Mouse (Mus musculus): ENCODE measurements around the gene Cldn14. TPM values are rescaled to one million over a fixed set of nuclear protein-coding genes. Genes with fewer than 3 reads are reported as not detected.

The Cldn14 gene
- total RNA-seq, 2 experiments from 2014 or later = not detected

DNA sequence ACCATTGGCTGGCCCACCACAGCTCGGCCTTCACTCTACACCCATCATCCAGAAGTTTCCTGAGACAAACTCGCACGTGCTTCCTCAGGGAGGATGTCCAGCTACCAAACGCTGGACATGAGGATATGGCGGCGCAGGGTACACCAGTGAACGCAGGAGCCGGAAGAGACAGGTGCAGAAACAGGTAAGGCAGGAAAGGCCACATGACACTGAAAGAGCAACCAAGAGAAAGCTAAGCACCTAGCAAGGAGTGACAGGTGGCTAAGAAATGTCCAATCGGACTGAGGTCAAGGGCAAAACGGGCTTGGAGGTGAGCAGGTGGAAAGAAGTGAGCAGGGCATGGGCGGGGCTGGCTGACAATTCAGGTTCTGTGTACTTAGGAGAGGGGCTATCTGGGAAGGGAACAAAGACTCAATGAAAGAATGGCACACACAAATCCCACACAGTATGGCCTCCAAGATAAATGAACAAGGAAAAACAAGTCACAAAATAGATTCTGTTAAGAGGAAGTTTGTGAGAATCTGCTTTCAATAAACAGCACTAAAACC, 47.5 kb downstream of the Cldn14 start:
- no peak for ATAC-seq (replicated peaks; ENCODE audit: low FRiP score, poor library complexity, severe bottlenecking)

DNA sequence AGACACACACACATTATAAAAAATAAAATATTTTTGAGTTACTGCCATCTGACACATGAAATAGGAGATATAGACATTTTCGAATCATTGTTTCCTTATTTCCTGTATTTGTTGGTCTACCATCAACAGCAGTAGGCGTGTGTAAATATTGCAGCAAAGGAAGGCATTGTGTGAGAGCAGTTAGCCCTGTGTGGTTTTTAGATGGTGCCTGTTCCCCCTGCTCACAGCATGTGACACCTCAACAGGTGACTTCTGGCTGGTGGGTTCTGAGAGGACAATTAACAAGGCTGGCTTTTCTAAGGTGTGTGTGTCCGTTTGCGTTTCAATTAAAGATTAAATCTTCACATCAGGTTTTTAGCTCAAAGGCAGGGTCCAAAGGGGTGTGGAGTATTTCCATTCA, 48.1 kb downstream of the Cldn14 start:
- no peak for ATAC-seq (replicated peaks; ENCODE audit: low FRiP score, poor library complexity, severe bottlenecking)

DNA sequence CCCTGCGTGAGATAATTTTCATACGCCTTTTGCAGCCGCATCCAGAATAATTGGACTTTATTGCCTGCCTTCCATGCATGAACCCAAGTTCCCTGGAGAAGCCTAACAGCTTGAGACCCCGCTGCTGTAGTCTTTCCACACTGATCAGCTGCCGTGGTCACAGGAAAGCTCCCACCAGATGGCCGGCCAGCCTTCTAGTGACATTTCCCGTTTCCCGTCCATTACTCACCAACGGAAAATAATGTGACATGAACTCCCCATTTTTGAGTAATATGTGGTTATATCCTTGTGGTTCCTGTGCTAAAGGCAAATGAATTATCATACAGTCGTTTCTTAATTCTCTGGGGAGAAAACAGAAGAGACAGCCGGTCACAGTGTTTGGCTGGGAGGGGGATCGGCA, 51.2 kb downstream of the Cldn14 start:
- no peak for ATAC-seq (replicated peaks; ENCODE audit: low FRiP score, poor library complexity, severe bottlenecking)

DNA sequence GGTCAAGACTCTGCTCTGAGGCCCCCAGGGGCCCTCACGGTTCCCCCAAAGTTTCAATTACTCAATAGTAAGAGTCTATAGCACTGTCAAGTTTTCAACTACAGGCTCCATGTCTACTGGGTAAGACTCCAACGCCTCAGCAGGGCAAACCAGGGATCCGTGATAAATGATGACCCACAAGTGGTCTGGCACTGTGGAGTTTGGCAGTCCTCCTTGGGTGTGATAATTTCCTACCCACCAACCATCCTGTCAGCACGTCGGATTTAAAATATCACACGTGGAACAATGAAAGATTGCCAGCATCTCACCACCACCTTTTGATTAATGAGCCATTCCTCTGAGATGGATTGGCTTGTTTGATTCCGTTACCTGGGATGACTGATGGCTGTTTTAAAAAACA, 51.7 kb downstream of the Cldn14 start:
- no peak for ATAC-seq (replicated peaks; ENCODE audit: low FRiP score, poor library complexity, severe bottlenecking)

DNA sequence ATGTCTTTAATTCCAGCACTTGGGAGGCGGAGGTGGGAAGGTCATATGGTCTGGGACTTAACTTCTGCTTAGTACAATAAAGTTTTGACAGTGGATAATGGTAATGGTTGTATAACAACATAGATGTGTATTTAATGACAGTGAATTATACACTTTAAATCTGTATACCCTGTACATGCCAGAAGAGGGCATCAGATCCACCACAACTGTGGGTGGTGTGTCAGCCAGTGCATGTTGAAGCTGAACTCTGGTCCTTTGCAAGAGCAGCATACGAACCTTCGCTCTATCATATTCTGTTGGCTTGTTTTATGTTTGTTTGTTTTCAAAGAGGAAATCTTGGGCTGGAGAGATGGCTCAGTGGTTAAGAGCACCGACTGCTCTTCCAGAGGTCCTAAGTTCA, 61.2 kb downstream of the Cldn14 start:
- no peak for ATAC-seq (replicated peaks; ENCODE audit: low FRiP score, poor library complexity, severe bottlenecking)

DNA sequence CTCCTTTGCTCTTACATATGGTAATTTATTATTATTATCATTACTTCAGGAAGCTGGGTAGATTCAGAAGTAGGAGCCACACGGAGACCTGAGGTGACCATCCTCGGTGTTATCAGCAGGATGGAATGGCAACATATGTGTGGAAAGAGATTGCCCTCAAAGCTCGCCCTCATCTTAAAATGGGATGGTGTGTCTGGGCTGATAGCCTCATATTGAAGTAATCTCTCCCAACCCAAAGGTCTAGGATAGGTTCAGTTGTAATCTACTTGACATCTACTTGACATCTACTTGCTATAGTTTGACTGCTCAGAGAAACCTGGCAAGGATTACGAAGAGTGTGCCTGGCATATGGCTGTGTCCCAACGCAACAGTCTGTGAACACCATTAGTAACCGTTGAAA, 64.3 kb downstream of the Cldn14 start:
- no peak for ATAC-seq (replicated peaks; ENCODE audit: low FRiP score, poor library complexity, severe bottlenecking)

DNA sequence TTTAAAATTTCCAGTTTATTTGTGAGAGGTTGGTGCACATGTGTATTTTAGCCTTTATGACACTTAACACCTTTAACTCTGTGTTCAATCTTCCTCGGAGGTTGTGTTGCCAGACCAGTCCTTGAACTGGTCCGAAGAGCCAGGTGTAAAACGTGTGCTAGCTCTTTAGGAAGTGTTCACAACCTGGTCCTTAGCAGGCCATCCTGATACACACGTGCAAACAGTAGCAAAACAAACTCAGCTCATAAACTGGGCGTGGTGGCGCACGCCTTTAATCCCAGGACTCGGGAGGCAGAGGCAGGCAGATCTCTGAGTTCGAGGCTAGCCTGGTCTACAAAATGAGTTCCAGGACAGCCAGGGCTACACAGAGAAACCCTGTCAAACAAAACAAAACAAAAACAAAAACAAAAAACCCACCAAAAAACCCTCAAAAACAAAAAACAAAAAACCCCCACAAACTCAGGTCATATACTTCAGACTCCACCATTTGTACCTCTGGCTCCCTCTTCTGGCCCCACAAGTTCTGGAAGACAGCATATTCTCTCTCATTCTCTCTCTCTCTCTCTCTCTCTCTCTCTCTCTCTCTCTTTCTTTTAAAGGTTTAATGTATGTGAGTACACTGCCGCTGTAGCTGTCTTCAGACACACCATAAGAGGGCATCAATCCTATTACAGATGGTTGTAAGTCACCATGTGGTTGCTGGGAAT, 65.7 kb downstream of the Cldn14 start:
- no peak for ATAC-seq (replicated peaks; ENCODE audit: low FRiP score, poor library complexity, severe bottlenecking)

DNA sequence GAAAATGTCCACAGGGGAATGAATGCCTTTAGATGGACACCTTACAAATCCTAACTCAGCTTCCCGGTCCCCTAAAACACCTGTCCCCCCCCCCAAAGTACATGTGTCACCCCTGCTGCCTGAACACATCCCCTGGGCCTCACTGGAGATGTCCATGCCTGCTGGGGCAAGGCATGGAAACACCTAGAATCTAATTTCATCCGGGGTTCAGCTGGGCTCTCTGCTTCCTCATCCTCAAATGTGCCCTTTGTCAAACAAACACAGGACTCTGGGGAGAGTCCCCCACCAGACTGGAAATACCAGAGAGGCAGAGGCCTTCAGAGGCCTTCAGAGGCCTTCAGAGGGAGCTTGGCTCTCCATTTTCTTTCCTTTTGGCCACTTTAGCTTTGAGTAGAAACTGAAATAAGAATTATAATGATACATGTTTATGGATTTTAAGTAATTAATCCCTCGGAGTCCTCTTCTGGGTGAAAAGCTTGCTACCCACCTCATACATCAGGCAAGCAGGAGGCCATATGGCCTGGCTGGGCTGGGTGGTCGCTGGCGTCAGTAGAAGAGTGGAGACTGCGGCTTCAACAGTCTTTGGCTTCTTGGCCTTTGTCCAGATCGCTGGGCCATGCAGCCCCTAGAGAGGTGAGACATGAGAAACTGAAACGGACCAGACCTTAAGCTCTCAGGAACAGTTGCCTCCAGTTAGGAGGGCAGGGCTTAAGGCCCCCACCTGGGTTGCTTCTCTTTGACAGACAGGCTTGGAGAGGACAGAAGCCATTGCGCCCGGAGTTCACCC, 66.7 kb downstream of the Cldn14 start:
- ATAC-seq (replicated peaks; ENCODE audit: low FRiP score, poor library complexity, severe bottlenecking) = no peak

- ATAC-seq (replicated peaks; ENCODE audit: low FRiP score, poor library complexity, severe bottlenecking) = no peak
Measured at GRCm38 (mm10) chr16:93939961-93940360, 68.7 kb downstream of the Cldn14 start.

DNA sequence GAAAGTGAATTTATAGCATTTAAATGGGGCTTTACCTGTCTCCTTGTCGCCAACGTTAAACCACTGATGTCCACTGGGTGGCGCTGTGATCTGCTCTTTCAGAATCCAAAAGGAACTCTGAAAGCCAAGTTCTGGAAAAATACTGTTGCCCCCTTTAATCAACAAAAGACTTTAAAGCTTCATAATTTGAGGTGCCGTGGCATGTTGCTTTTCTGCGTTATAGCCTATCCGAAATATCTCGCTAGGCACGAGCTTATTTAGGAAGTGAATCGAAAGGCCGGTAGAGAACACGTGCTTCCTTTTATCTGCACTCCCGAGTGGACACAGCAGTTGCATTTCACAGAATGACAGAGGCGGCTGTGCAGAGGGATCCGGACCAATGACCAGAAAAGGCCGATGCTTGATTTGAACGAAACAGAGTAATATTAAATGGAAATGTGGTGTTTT, 70.2 kb downstream of the Cldn14 start:
- no peak for ATAC-seq (replicated peaks; ENCODE audit: low FRiP score, poor library complexity, severe bottlenecking)

GRCm38 (mm10) chr16:93935009-93935408, 73.6 kb downstream of the Cldn14 start:
- no peak for ATAC-seq (replicated peaks; ENCODE audit: low FRiP score, poor library complexity, severe bottlenecking)

GRCm38 (mm10) chr16:93934588-93934987, 74.0 kb downstream of the Cldn14 start:
- no peak for ATAC-seq (replicated peaks; ENCODE audit: low FRiP score, poor library complexity, severe bottlenecking)

DNA sequence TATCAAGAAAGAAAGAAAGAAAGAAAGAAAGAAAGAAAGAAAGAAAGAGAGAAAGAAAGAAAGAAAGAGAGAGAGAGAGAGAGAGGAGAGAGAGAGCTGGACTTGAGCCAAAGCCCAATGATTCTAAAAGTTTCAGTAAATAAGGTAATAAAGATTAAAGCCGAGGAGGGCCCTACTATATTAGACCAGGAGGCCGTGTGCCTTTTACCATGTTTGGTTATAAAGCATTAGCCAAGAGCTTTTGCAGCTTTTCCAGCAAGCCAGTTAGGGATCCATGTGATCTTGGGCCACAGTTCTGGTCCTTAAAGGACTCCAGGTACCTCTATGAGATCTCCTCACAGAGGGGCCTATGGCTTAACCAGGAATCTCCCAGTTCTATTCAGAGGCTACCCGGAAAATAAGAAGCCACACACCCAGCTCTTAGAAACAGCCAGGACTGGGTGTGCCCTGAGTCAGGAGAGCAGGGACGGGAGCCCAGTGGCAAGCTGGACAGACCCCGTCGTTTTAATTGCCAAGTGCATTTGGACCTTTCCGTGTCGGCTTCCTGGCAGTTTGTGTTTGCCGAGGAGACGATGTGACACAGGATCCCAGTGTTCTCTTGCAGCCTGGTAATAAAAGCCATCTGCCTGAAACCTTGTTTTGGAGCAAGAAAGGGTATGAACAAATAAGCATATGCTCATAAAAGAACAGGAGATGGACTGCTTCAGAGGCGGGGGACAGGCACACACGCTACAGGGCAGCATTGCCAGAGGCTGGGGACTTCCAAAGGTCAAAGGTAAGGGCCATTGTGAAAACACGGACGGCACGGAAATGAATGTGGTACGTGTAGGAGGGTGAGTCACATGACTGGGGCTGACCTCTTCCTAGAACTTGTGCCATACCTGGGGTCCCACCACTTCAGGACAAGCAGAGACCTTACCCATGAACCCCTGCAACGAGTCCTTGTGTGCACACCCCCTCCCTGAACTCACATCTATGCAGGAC, 76.2 kb downstream of the Cldn14 start:
- no peak for ATAC-seq (replicated peaks; ENCODE audit: low FRiP score, poor library complexity, severe bottlenecking)

- no peak for ATAC-seq (replicated peaks; ENCODE audit: low FRiP score, poor library complexity, severe bottlenecking)
Measured at GRCm38 (mm10) chr16:93929370-93930032, 79.1 kb downstream of the Cldn14 start.

GRCm38 (mm10) chr16:93925684-93926247, 82.9 kb downstream of the Cldn14 start:
- 0 out of 2 replicates have a peak, but pooled peaks have one; percentile 39 for ATAC-seq (replicated peaks; ENCODE audit: low FRiP score, poor library complexity, severe bottlenecking)

- no peak for ATAC-seq (replicated peaks; ENCODE audit: low FRiP score, poor library complexity, severe bottlenecking)
Measured at GRCm38 (mm10) chr16:93923788-93924187, 84.8 kb downstream of the Cldn14 start.

- no peak for ATAC-seq (replicated peaks; ENCODE audit: low FRiP score, poor library complexity, severe bottlenecking)
Measured at GRCm38 (mm10) chr16:93922835-93923389, 85.7 kb downstream of the Cldn14 start.

DNA sequence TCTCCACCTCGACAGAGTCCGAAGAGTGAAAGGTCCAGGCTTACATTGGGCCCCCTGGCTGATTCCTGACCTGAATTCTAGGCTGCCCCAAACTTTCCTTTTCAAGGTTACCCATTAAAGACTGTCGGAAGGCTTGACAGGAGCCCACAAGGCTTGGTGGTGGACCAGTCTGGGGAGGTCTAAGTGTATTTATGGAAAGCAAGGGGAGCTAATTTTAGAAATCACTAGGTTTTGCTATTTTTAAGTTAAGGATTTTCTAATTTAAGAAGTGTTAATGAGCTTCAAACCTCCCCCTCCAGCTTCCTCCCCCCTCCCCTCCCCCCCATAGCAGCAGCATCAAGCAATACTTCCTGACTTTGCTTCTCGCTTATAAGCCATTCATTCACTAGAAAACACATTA, 88.0 kb downstream of the Cldn14 start:
- no peak for ATAC-seq (replicated peaks; ENCODE audit: low FRiP score, poor library complexity, severe bottlenecking)

GRCm38 (mm10) chr16:93919189-93919588, 89.4 kb downstream of the Cldn14 start:
- ATAC-seq (replicated peaks; ENCODE audit: low FRiP score, poor library complexity, severe bottlenecking) = no peak

Data from erythroid progenitor cell, adult 5-6 weeks (primary cell).